Mouse (Mus musculus): ENCODE results near the gene Tpd52l1.

DNA sequence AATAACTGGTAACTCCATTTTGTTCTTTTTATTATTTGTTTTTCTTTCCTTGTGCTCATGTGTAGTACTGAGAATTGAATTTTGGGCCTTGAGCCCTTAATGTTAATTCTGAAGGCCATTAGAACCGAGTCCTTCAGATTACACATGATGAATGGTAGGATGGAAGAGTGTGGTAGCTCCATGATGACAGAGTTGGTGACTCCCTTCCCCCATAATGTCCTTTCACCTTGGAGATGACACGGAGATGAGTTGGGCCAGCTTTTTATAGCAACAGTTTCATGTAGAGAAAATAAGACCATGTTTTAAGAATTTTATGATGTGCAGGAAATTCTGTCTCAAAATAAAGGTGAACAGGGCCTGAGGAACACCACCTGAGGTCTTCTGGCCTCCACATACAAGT is 94.7 kb downstream of the Tpd52l1 start:
- TF ChIP-seq CTCF (conservative IDR thresholded peaks at IDR 0.05; ENCODE audit: low read length): no peak
- no peak for TF ChIP-seq NANOG (IDR thresholded peaks at IDR 0.05; ENCODE audit: borderline replicate concordance, low read length)

All from E14TG2a.4 (cell line).